Mouse (Mus musculus) forebrain, embryonic 12.5 days (tissue): ENCODE measurements around the gene Hoxa2. TPM values are rescaled to one million over a fixed set of nuclear protein-coding genes. Genes with fewer than 3 reads are reported as not detected.
A peak's percentile ranks its signal among the peaks of the same experiment; 100 is the strongest.

ENCODE experiments used
- ATAC-seq: fragments of 200-750 bp; cut with Nextera tagmentation; 2 replicates; pipeline ENCODE4 v1.8.0; 2017; ENCODE audit warnings: moderate TSS enrichment; ENCODE audit not compliant: low FRiP score
- H3K27ac ChIP-seq: fragments of 300-500 bp; sonication (generic); 2 replicates; pipeline ENCODE4 v1.5.1; 2016; ENCODE audit warnings: mild to moderate bottlenecking
- H3K27me3 ChIP-seq: fragments of 300-500 bp; sonication (generic); 2 replicates; pipeline ENCODE4 v1.6.1; 2016; ENCODE audit warnings: mild to moderate bottlenecking
- H3K36me3 ChIP-seq: fragments of 300-500 bp; sonication (generic); replicated peaks from 2 replicates; pipeline ENCODE4 v1.6.1; 2016; ENCODE audit warnings: mild to moderate bottlenecking
- H3K4me1 ChIP-seq: fragments of 300-500 bp; sonication (generic); 2 replicates; pipeline ENCODE4 v1.6.1; 2016
- H3K4me2 ChIP-seq: fragments of 300-500 bp; sonication (generic); 2 replicates; pipeline ENCODE4 v1.6.1; 2016; ENCODE audit warnings: mild to moderate bottlenecking, moderate library complexity
- H3K4me3 ChIP-seq: fragments of 300-500 bp; sonication (generic); replicated peaks from 2 replicates; pipeline ENCODE4 v1.5.1; 2016; ENCODE audit warnings: mild to moderate bottlenecking
- H3K9ac ChIP-seq: fragments of 300-500 bp; sonication (generic); 2 replicates; pipeline ENCODE4 v1.6.1; 2016; ENCODE audit warnings: mild to moderate bottlenecking
- H3K9me3 ChIP-seq: fragments of 300-500 bp; sonication (generic); 2 replicates; pipeline ENCODE4 v1.6.1; 2016
- WGBS: fragments of 180-500 bp; shearing (Covaris S2); methylation state at CpG from one replicate; pipeline ENCODE4 v1.1.7; 2016; 5-methylcytosine and 5-hydroxymethylcytosine counted together
- polyA plus RNA-seq: library from polyadenylated mRNA; unstranded; fragments of >200 nt; fragmentation: Nextera tagmentation; extraction: Ambion mirVana; gene quantifications from 2 replicates; pipeline ENCODE4 v1.2.1, GENCODE M21; 2016

The Hoxa2 gene
- polyA plus RNA-seq, 1 experiment from 2014 or later: not detected

GRCm38 (mm10) chr6:52158276-52159051 is 6.2 kb downstream of the Hoxa2 start, which contains the start of gene Hoxa1:
TSS of gene Hoxa1 (minus strand) at chr6:52158317.
- H3K4me2 ChIP-seq: peak within 1 kb of the TSS; percentile 99
- H3K4me3 ChIP-seq: peak within 1 kb of the TSS; percentile 55
- H3K27ac ChIP-seq: no peak within 1 kb of the TSS
- WGBS: under 1% methylated on average over 55 of the region's 55 CpGs
- H3K4me1 ChIP-seq: peaks cover 16% of the 10 kb centered on the region
- H3K9me3 ChIP-seq: no peaks in the 10 kb centered on the region
- no peaks in the 10 kb centered on the region for H3K36me3 ChIP-seq
- H3K27me3 ChIP-seq: peaks cover 97% of the 10 kb centered on the region
- H3K9ac ChIP-seq: peak within 1 kb of the TSS; percentile 55
- peak; percentile 79; the same call in 1 of the 2 replicates for ATAC-seq

- WGBS: 1% methylated on average over 32 of the region's 32 CpGs
- H3K9ac ChIP-seq: 0 out of 2 replicates have a peak overlapping the region, but pooled peaks have one; percentile 55
- no peak overlapping the region for H3K27ac ChIP-seq
- no peaks in the 10 kb centered on the region for H3K36me3 ChIP-seq
- ATAC-seq: peak; percentile 14; the same call in 1 of the 2 replicates
- H3K4me3 ChIP-seq: peak overlapping the region; percentile 55
- no peaks in the 10 kb centered on the region for H3K9me3 ChIP-seq
- H3K4me1 ChIP-seq: peaks cover 16% of the 10 kb centered on the region
- peak overlapping the region; percentile 99 for H3K4me2 ChIP-seq
- H3K27me3 ChIP-seq: peaks cover 97% of the 10 kb centered on the region
These were observed 7.0 kb downstream of the Hoxa2 start for GRCm38 (mm10) chr6:52157466-52158275.

GRCm38 (mm10) chr6:52156551-52157200 is 8.0 kb downstream of the Hoxa2 start:
- Histone ChIP-seq H3K9me3 (no peaks in the 10 kb centered on the region), H3K27ac (no peak overlapping the region), H3K9ac (no peak overlapping the region), H3K36me3 (no peaks in the 10 kb centered on the region), H3K4me1 (peaks cover 16% of the 10 kb centered on the region), H3K4me2 (no peak overlapping the region), H3K4me3 (no peak overlapping the region), H3K27me3 (peaks cover 99% of the 10 kb centered on the region)
- 1% methylated on average over 20 of the region's 20 CpGs for WGBS
- ATAC-seq: no peak

GRCm38 (mm10) chr6:52155471-52155870 is 9.2 kb downstream of the Hoxa2 start:
- Histone ChIP-seq H3K36me3 (no peaks in the 10 kb centered on the region), H3K27ac (no peak overlapping the region), H3K4me1 (peaks cover 16% of the 10 kb centered on the region), H3K4me2 (no peak overlapping the region), H3K9ac (no peak overlapping the region), H3K27me3 (peaks cover 97% of the 10 kb centered on the region), H3K4me3 (no peak overlapping the region), H3K9me3 (no peaks in the 10 kb centered on the region)
- no peak for ATAC-seq
- 34% methylated on average over 3 of the region's 3 CpGs for WGBS

- H3K27me3 ChIP-seq: peaks cover 97% of the 10 kb centered on the region
- no peak overlapping the region for H3K4me2 ChIP-seq
- H3K27ac ChIP-seq: no peak overlapping the region
- peaks cover 5% of the 10 kb centered on the region; the same call in 1 of the 2 replicates for H3K9me3 ChIP-seq
- H3K36me3 ChIP-seq: no peaks in the 10 kb centered on the region
- WGBS: 2% methylated on average over 5 of the region's 5 CpGs
- H3K4me3 ChIP-seq: no peak overlapping the region
- no peak for ATAC-seq
- peaks cover 13% of the 10 kb centered on the region for H3K4me1 ChIP-seq
- no peak overlapping the region for H3K9ac ChIP-seq
These were observed 10.6 kb downstream of the Hoxa2 start for GRCm38 (mm10) chr6:52154044-52154443.

- ATAC-seq: no peak
- no peak overlapping the region for H3K4me3 ChIP-seq
- peaks cover 5% of the 10 kb centered on the region; the same call in 1 of the 2 replicates for H3K9me3 ChIP-seq
- peaks cover 5% of the 10 kb centered on the region for H3K4me1 ChIP-seq
- peaks cover 93% of the 10 kb centered on the region for H3K27me3 ChIP-seq
- under 1% methylated on average over 6 of the region's 6 CpGs for WGBS
- no peak overlapping the region for H3K27ac ChIP-seq
- no peak overlapping the region for H3K9ac ChIP-seq
- no peaks in the 10 kb centered on the region for H3K36me3 ChIP-seq
- H3K4me2 ChIP-seq: no peak overlapping the region
These were observed 11.4 kb downstream of the Hoxa2 start for GRCm38 (mm10) chr6:52153270-52153669.

GRCm38 (mm10) chr6:52152226-52153193 is 12.1 kb downstream of the Hoxa2 start:
- WGBS: 2% methylated on average over 16 of the region's 16 CpGs
- no peak overlapping the region for H3K4me2 ChIP-seq
- ATAC-seq: no peak

GRCm38 (mm10) chr6:52151571-52151970 is 13.1 kb downstream of the Hoxa2 start:
- Histone ChIP-seq H3K9ac (no peak overlapping the region), H3K27ac (no peak overlapping the region), H3K4me1 (no peaks in the 10 kb centered on the region), H3K4me3 (no peak overlapping the region), H3K9me3 (peaks cover 5% of the 10 kb centered on the region; the same call in 1 of the 2 replicates), H3K4me2 (no peak overlapping the region), H3K36me3 (no peaks in the 10 kb centered on the region), H3K27me3 (peaks cover 92% of the 10 kb centered on the region)
- ATAC-seq: no peak
- WGBS: under 1% methylated on average over 4 of the region's 4 CpGs

More at GRCm38 (mm10) chr6:52152226-52153193, 12.1 kb downstream of the Hoxa2 start:
- no peak overlapping the region for H3K9ac ChIP-seq
- H3K4me3 ChIP-seq: no peak overlapping the region
- no peaks in the 10 kb centered on the region for H3K4me1 ChIP-seq
- peaks cover 93% of the 10 kb centered on the region for H3K27me3 ChIP-seq
- no peaks in the 10 kb centered on the region for H3K36me3 ChIP-seq
- no peak overlapping the region for H3K27ac ChIP-seq
- peaks cover 5% of the 10 kb centered on the region; the same call in 1 of the 2 replicates for H3K9me3 ChIP-seq

GRCm38 (mm10) chr6:52150401-52150966 is 14.1 kb downstream of the Hoxa2 start:
- Histone ChIP-seq H3K4me2 (no peak overlapping the region), H3K27ac (no peak overlapping the region), H3K4me1 (no peaks in the 10 kb centered on the region), H3K9ac (no peak overlapping the region), H3K9me3 (peaks cover 5% of the 10 kb centered on the region; the same call in 1 of the 2 replicates), H3K27me3 (peaks cover 90% of the 10 kb centered on the region), H3K36me3 (no peaks in the 10 kb centered on the region), H3K4me3 (no peak overlapping the region)
- WGBS: 3% methylated on average over 16 of the region's 16 CpGs
- ATAC-seq: no peak

GRCm38 (mm10) chr6:52139115-52139514 is 25.5 kb downstream of the Hoxa2 start:
- ATAC-seq: no peak
- Histone ChIP-seq H3K4me1 (0 out of 2 replicates have a peak, but pooled peaks cover 4% of the 10 kb centered on the region), H3K27ac (no peak overlapping the region), H3K4me2 (no peak overlapping the region), H3K36me3 (no peaks in the 10 kb centered on the region), H3K27me3 (peaks cover 8% of the 10 kb centered on the region), H3K9me3 (no peaks in the 10 kb centered on the region), H3K9ac (no peak overlapping the region), H3K4me3 (no peak overlapping the region)
- 87% methylated on average over 5 of the region's 5 CpGs for WGBS

GRCm38 (mm10) chr6:52138576-52138975 is 26.1 kb downstream of the Hoxa2 start:
- Histone ChIP-seq H3K9ac (no peak overlapping the region), H3K4me2 (no peak overlapping the region), H3K4me1 (0 out of 2 replicates have a peak, but pooled peaks cover 4% of the 10 kb centered on the region), H3K36me3 (no peaks in the 10 kb centered on the region), H3K27ac (no peak overlapping the region), H3K27me3 (peaks cover 8% of the 10 kb centered on the region), H3K4me3 (no peak overlapping the region), H3K9me3 (no peaks in the 10 kb centered on the region)
- no peak for ATAC-seq
- WGBS: 81% methylated on average over 10 of the region's 10 CpGs
